Mouse (Mus musculus) embryonic fibroblast, embryonic 13.5 days (primary cell): ENCODE measurements at regions not wholly inside any gene's neighbourhood (a gene's known extent, or its start where the extent isn't known, plus 50 kb on each side); places are given as distances from the start of the nearest gene placed in this dataset.

ENCODE experiments used
- H3K27ac ChIP-seq: 2 replicates; pipeline ENCODE4 v1.5.1; 2012; ENCODE audit warnings: low read length, control low read depth, inconsistent platforms; ENCODE audit not compliant: insufficient read depth
- H3K4me1 ChIP-seq: 2 replicates; pipeline ENCODE4 v1.6.1; 2011; ENCODE audit warnings: low read length; ENCODE audit not compliant: control insufficient read depth, insufficient read depth
- H3K4me3 ChIP-seq: 2 replicates; pipeline ENCODE4 v1.5.1; 2011; ENCODE audit warnings: mild to moderate bottlenecking, control low read depth, low read length; ENCODE audit not compliant: insufficient read depth
- CTCF ChIP-seq: IDR thresholded peaks from 2 replicates; pipeline ENCODE4 v1.5.1; 2011; ENCODE audit warnings: mild to moderate bottlenecking, control low read depth, low read length, moderate library complexity, borderline replicate concordance; ENCODE audit not compliant: insufficient read depth
- POLR2A ChIP-seq: IDR thresholded peaks from 2 replicates; pipeline ENCODE4 v1.6.1; 2011; ENCODE audit warnings: low read depth, mild to moderate bottlenecking, control low read depth, low read length, moderate library complexity

DNA sequence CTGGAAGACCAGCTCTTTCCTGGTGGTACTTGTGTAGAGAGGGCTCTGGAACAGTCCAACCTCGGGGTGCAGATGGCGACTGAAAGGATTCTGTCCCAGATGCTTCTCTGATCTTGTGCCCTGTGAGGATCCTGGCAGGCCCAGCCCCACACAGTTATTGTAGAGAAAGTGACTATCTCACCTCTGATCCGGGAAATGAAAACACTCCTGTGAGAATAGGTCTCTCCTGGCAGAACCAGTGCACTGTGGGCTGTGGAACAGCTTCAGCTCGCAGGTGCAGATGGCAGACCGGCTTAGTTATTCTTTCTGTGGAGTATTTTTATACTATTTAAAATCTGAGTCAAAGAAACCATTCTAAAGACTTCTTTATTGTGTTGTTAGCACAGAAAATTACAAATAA lies 742.1 kb upstream of the Marcks start:
- Histone ChIP-seq H3K4me1 (no peaks in the 10 kb centered on the region), H3K4me3 (no peak overlapping the region), H3K27ac (no peak overlapping the region)
- no peak for TF ChIP-seq CTCF
- TF ChIP-seq POLR2A: no peak

DNA sequence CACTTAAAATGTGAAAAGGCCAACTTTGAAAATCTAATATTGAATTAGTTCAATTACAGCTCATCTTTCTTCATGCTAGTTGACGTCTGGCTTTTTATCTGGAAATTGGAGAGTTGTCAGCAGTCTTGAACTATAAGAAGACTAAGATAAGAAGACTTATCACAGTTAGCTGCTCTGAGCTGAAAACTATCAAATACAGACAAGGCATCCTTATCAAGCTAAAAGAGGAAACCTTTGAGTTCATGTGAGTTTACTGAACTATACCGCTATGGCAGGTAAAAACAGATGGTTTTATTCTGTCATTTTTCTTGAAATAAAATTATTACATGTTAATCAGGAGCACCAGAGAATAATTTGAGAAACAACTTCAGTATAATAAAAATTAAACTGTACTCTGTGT lies 735.2 kb upstream of the Marcks start:
- no peaks in the 10 kb centered on the region for H3K4me1 ChIP-seq
- H3K4me3 ChIP-seq: no peak overlapping the region
- TF ChIP-seq CTCF (no peak), POLR2A (no peak)
- H3K27ac ChIP-seq: no peak overlapping the region

DNA sequence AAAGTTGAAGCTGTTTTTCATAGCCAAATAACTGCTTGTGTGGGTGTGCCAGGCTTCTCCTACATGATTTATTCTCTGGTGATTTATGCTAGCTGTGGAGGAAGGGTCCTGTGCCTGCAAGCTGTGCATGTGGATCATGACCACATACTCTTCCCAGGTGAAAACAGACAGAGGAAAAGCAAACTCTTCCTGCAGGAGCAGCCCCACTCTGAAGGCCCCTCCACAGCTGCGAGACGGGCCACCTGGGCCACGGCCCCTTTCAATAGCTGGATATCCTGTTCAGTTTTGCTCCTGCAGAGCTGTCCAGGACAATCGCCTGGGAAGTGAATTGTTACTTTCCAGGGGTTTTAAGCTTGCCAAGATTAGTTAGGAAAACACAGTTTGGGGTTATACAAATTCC lies 722.3 kb upstream of the Marcks start:
- TF ChIP-seq CTCF (no peak), POLR2A (no peak)
- H3K4me1 ChIP-seq: no peaks in the 10 kb centered on the region
- H3K27ac ChIP-seq: peak overlapping the region; percentile 16; the same call in 1 of the 2 replicates
- no peak overlapping the region for H3K4me3 ChIP-seq

DNA sequence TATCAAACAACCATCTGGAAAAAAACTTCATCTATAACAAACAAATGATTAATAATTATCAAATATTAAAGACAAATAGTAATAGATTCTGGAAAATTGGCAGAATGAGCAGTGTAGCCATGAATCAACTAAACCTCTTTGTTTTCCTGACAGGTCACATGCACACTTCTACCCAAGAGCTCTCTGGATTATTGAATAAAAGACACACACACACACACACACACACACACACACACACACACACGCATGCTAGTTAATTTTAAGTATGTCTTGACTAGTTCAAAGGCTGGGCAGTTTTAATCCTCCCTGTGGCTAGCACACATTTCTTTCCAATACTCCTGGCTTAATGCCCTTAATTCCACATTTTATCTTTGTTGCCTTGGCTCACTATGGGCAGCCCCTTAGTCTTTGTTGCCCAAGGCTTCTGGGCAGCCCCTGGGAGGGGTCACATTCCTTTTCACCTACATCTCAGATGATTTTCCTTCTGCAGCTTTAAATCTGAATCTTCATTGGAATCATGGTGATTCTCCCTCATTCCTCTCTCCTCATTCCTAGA lies 710.6 kb upstream of the Marcks start:
- Histone ChIP-seq H3K4me1 (no peaks in the 10 kb centered on the region), H3K4me3 (no peak overlapping the region), H3K27ac (no peak overlapping the region)
- TF ChIP-seq POLR2A (no peak), CTCF (no peak)

DNA sequence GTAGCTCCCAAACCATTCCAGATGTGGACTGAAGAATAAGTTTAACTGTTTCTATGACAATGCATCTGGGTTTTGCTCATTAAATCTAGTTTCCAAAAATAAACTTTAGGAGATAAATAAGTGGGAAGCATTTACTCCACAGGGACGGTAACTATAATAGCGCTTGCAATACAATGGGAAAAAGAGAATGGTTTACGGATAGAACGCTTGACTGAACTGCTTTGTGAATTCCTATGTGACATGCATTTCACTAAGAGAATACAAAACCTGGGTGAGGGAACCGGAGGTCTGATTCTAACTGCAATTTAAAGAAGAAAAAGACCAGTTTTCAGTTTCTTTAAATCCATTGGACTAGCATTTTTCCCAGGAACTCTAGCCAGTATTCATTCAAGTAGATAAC lies 704.1 kb upstream of the Marcks start:
- no peaks in the 10 kb centered on the region for H3K4me1 ChIP-seq
- TF ChIP-seq POLR2A: no peak
- no peak for TF ChIP-seq CTCF

DNA sequence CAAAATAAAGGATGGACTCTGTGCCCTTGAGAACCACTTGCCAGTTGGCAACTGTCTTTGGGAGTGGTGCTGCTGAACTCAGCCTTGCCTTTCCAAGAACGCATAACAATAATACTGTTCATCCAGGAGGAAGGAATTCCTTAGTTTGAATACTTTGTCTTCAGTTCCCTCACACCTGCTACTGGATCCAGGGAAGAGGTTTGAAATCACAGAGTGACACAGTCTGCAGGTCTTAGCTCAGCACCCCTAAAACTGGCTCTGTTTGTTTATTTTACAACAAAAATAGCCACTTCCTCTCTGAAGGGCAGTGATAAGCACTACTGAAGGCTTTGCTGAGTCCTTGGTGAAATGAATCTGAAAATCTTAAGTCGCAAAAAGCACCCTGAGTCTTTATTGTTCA lies 703.1 kb upstream of the Marcks start:
- Histone ChIP-seq H3K4me3 (no peak overlapping the region), H3K4me1 (no peaks in the 10 kb centered on the region), H3K27ac (no peak overlapping the region)
- TF ChIP-seq POLR2A (no peak), CTCF (no peak)

More for the DNA sequence above, 704.1 kb upstream of the Marcks start:
- no peak overlapping the region for H3K4me3 ChIP-seq
- H3K27ac ChIP-seq: no peak overlapping the region

DNA sequence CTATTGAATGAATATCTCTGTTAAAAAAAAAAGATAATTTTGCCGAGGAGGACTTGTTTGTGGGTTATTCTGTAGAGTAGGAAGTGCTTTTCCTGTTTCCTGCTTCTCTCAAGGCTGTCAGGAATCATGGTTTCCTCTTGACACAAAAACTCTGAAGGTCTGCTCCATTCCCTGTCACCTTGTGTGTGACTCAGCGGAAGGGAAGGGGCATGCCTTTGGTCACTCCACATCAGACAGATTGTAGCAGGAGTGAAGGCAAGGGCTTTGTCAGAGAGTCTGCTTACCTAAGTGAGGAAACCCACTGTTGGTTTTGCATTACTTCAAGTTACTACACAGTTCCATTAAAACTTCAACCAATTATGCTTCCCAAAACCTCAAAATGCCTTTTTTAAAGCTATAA lies 699.0 kb upstream of the Marcks start:
- Histone ChIP-seq H3K4me1 (no peaks in the 10 kb centered on the region), H3K4me3 (no peak overlapping the region), H3K27ac (no peak overlapping the region)
- no peak for TF ChIP-seq CTCF
- TF ChIP-seq POLR2A: no peak

DNA sequence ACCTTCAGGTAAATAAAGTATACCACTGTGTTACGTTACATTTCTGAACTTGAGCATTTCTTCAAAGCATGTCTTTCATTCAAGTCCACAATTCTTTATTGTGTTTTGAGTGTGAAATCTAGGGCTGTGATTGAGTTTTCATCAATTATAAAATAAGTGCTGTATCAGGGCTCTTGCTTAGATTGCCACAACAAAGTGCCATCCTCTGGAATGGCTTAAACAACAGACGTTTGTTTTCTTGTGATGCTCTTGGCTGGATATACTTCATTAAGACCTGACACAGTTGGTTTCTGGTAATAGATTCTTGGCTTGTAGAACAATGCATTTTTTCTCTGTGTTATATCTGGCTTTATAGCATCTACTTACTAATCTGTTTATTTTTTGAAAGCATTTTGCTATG lies 674.3 kb upstream of the Marcks start:
- no peak for TF ChIP-seq CTCF
- TF ChIP-seq POLR2A: no peak
- Histone ChIP-seq H3K27ac (no peak overlapping the region), H3K4me3 (no peak overlapping the region), H3K4me1 (no peaks in the 10 kb centered on the region)

DNA sequence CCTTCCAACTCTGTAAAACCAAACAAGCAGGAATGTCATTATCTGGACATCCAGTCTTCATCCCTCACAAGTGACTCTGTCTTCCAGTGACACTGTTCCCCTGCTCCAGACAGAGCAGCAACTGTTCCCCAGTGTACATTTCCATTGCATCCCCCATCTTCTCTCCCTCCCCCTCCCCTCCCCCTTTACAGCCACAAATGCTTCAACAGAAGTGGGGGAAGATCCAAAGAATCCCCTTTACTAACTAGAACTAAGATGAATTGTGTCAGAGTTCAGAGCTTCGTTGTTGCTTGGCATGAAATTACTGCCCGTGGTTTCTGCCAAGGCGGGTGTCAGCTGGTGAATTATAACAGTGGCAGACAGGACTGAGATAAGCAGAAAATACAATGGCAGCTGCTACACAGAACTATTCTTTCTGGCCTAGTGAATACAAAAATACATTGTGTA lies 673.7 kb upstream of the Marcks start:
- Histone ChIP-seq H3K27ac (no peak overlapping the region), H3K4me1 (no peaks in the 10 kb centered on the region), H3K4me3 (no peak overlapping the region)
- TF ChIP-seq POLR2A: no peak
- TF ChIP-seq CTCF: no peak

DNA sequence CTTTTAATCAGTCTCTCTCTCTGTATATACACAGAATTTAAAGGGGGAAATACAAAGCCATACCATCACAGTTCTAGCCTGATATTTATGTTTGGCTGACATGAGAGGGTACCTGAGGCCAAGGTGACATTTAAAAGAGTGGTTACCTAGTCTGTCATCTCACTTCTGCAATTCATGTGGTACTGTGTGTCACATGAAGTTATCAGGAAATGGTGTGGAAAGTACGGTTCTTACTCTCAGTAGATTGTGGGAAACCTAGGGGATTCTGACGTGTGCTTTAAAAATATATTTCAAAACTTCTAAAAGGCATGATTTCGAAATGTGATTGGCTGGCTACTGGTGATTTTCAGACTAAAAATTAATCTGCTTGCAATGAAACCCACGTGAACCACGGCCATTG lies 673.1 kb upstream of the Marcks start:
- Histone ChIP-seq H3K4me3 (no peak overlapping the region), H3K4me1 (no peaks in the 10 kb centered on the region), H3K27ac (no peak overlapping the region)
- TF ChIP-seq POLR2A (no peak), CTCF (no peak)

DNA sequence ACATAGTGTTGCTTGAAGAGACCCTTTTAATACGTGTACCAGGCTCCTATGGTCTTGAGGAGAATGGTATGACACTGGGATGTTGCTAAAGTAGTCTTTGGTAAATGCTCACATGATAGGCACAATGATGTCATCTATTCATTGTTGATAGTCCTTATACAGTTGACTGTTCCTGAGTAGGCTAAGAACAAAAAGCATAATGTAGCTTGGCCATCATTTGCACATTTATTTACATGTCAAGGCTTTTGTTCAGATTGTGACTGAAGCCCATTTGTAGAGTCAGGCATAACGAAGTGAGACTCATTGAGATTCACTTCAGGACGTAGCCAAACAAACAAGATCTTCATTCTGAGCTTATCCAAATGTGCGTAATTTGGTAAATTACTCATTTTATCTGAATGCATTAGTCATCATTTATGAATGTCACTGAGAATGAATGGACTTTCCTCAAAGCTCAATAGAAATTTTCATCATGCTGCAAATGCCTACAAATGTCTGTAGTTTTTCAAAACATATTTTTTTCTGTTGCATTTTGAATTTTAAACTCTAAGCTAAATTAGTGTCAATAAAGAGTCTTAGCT lies 664.6 kb upstream of the Marcks start:
- TF ChIP-seq CTCF (no peak), POLR2A (no peak)
- peak overlapping the region; percentile 52; the same call in 1 of the 2 replicates for H3K27ac ChIP-seq
- no peak overlapping the region for H3K4me3 ChIP-seq
- H3K4me1 ChIP-seq: peaks cover 4% of the 10 kb centered on the region; the same call in 1 of the 2 replicates

DNA sequence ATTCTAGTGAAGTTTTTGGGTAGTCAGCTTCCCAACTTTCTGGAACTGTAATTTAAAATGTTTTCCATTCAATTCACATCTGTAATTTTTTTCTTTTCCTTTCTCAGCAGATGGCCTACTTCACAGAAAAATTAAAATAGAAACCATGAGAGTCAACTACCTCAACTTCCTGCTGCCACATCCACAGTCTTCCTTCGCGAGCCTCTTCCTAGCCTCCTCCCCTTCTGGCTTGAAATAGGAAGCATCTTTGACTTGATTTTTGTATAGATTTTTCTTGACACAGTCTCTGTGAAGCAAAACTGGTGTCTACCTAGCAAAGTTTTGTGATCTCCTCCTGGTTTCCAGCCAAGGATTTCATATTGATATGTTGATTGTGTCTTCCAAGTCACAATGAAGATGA lies 660.7 kb upstream of the Marcks start:
- no peak for TF ChIP-seq POLR2A
- TF ChIP-seq CTCF: no peak
- no peak overlapping the region for H3K4me3 ChIP-seq
- peak overlapping the region; percentile 96 for H3K27ac ChIP-seq
- H3K4me1 ChIP-seq: peaks cover 4% of the 10 kb centered on the region; the same call in 1 of the 2 replicates
